Mouse (Mus musculus) ES-Bruce4 (cell line): ENCODE data around the gene Sspo.

ENCODE experiments used
- CTCF ChIP-seq: IDR thresholded peaks from one replicate; pipeline ENCODE4 v1.8.1; 2011; ENCODE audit warnings: low read depth, low read length
- EP300 ChIP-seq: IDR thresholded peaks from 2 replicates; pipeline ENCODE4 v1.6.1; 2011; ENCODE audit warnings: low read depth, low read length; ENCODE audit not compliant: insufficient read depth
- POLR2A ChIP-seq: IDR thresholded peaks from one replicate; pipeline ENCODE4 v1.8.1; 2011; ENCODE audit warnings: low read length; ENCODE audit not compliant: insufficient read depth

- TF ChIP-seq POLR2A (no peak), CTCF (no peak), EP300 (no peak)
Observed at GRCm38 (mm10) chr6:48464966-48465679, 17.1 kb downstream of the Sspo start.
